Mouse (Mus musculus): ENCODE results near the gene Pygb.

- TF ChIP-seq POLR2A (IDR thresholded peaks at IDR 0.05; ENCODE audit: control insufficient read depth, low read depth, low read length): no peak
- no peak for TF ChIP-seq CTCF (IDR thresholded peaks at IDR 0.05; ENCODE audit: control insufficient read depth, insufficient read depth, insufficient replicate concordance, low read depth, low read length)
Measured at GRCm38 (mm10) chr2:150874508-150874907, 88.0 kb downstream of the Pygb start.

All from testis, adult 2 months (tissue).